Mouse (Mus musculus): Measurements from ENCODE around the gene Eno1. TPM values are rescaled to one million over a fixed set of nuclear protein-coding genes. Genes with fewer than 3 reads are reported as not detected.

Gene Eno1
- total RNA-seq, 1 experiment, result 824 TPM

GRCm38 (mm10) chr4:150231871-150232270 lies 4.7 kb upstream of the Eno1 start:
- DNase-seq (ENCODE audit: low read depth, low spot score), result no peak
- TF ChIP-seq CHD2 (IDR thresholded peaks at IDR 0.05; ENCODE audit: low read depth, low read length) (no peak), ZNF384 (IDR thresholded peaks at IDR 0.05; ENCODE audit: low read depth, low read length) (no peak), ZC3H11A (IDR thresholded peaks at IDR 0.05; ENCODE audit: borderline replicate concordance, low read depth, low read length) (no peak), MAFK (IDR thresholded peaks at IDR 0.05; ENCODE audit: insufficient read depth, low read depth, low read length) (no peak), HCFC1 (IDR thresholded peaks at IDR 0.05; ENCODE audit: borderline replicate concordance, insufficient read depth, low read length) (no peak)
- H3K4me3 ChIP-seq (ENCODE audit: insufficient read depth in 1 of 2, low read depth in 1 of 2, low read length in 2 of 2, poor library complexity in 1 of 2, severe bottlenecking in 1 of 2), result no peak overlapping the region
- peaks cover 19 to 22% of the 10 kb centered on the region in 2 experiments for H3K4me1 ChIP-seq (ENCODE audit: control insufficient read depth in 2 of 2, insufficient read depth in 2 of 2, low read length in 2 of 2, poor library complexity in 1 of 2)
- in situ Hi-C loops (cut with MboI; ENCODE audit: low sequenced_read_pairs in 2 of 2, unreplicated experiment in 2 of 2), result no loop called here
- H3K36me3 ChIP-seq (ENCODE audit: control insufficient read depth, insufficient read depth, low read length, poor library complexity, severe bottlenecking), result no peaks in the 10 kb centered on the region
- H3K9me3 ChIP-seq (ENCODE audit: control insufficient read depth, insufficient read depth, low read depth, low read length), result no peaks in the 10 kb centered on the region
- H3K9ac ChIP-seq (ENCODE audit: insufficient read depth, low read depth, low read length, poor library complexity, severe bottlenecking), result no peak overlapping the region
- no peak overlapping the region for H3K27ac ChIP-seq (ENCODE audit: insufficient read depth, low read depth, low read length, poor library complexity, severe bottlenecking)

DNA sequence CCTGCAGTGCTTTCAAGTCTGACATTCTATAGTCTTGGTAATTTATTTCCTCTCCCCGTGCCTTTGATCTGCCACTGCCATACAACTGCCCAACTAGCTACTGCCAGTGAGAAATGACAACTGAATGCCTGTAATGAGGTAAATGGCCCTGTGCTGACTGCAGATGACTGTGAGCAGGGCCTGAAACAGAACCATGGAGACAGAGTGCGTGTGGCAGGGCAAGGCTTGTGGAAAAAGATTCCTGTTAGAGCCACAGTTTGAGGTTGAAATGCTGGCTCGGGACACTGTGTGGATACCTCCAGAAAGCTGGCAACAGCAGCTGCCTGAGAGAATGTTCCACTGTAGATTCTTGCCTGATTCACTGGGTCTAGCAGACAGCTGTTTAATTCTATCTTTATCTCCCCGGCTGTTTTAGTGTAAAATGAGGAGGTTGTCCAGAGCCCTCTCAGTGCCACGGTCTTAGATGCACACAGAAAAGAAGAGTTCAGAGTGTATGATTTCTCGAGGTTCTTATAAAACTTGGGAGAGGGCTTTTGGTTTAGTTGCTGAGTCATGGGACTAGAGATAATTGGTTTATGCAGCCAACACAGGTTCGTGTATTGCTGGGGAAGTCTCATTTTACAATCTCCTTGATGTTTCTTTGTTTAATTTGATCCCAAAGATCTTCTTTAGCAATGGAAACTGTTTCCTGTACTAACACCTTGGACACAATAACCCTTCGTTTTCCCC lies 1.8 kb upstream of the Eno1 start:
- Histone ChIP-seq H3K27ac (ENCODE audit: insufficient read depth, low read depth, low read length, poor library complexity, severe bottlenecking) (no peak overlapping the region; the same call in 1 of the 2 replicates), H3K4me3 (ENCODE audit: insufficient read depth in 1 of 2, low read depth in 1 of 2, low read length in 2 of 2, poor library complexity in 1 of 2, severe bottlenecking in 1 of 2) (no peak overlapping the region), H3K4me1 (ENCODE audit: control insufficient read depth in 2 of 2, insufficient read depth in 2 of 2, low read length in 2 of 2, poor library complexity in 1 of 2) (peaks cover 10 to 14% of the 10 kb centered on the region in 2 experiments; a peak in 3 of 4 replicates), H3K9ac (ENCODE audit: insufficient read depth, low read depth, low read length, poor library complexity, severe bottlenecking) (no peak overlapping the region), H3K36me3 (ENCODE audit: control insufficient read depth, insufficient read depth, low read length, poor library complexity, severe bottlenecking) (peaks cover 22% of the 10 kb centered on the region), H3K9me3 (ENCODE audit: control insufficient read depth, insufficient read depth, low read depth, low read length) (no peaks in the 10 kb centered on the region)
- TF ChIP-seq MAFK (IDR thresholded peaks at IDR 0.05; ENCODE audit: insufficient read depth, low read depth, low read length) (no peak), HCFC1 (IDR thresholded peaks at IDR 0.05; ENCODE audit: borderline replicate concordance, insufficient read depth, low read length) (no peak), ZNF384 (IDR thresholded peaks at IDR 0.05; ENCODE audit: low read depth, low read length) (no peak), CHD2 (IDR thresholded peaks at IDR 0.05; ENCODE audit: low read depth, low read length) (no peak), ZC3H11A (IDR thresholded peaks at IDR 0.05; ENCODE audit: borderline replicate concordance, low read depth, low read length) (no peak)
- no peak for DNase-seq (ENCODE audit: low read depth, low spot score)
- in situ Hi-C loops (cut with MboI; ENCODE audit: low sequenced_read_pairs in 2 of 2, unreplicated experiment in 2 of 2), result no loop called here

DNA sequence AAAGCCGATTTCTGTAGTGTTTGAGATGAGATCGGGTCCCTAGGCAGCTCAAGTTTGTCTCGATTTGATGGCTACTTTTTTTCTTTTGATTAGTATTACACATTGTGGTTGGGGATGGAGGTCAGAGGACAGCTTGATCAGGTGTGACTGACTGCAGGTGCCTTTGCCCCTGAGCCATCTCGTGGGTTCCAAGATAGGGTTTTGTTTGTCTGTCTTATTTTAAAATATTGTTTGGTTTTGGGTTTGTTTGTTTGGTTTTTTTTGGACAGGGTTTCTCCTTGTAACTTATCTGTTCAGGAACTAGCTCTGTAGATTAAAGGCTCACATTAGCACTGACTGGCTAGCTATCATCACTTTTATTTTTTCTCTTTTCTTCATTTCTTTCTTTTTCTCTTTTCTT lies 936 bp upstream of the Eno1 start:
- in situ Hi-C loops (cut with MboI; ENCODE audit: low sequenced_read_pairs in 2 of 2, unreplicated experiment in 2 of 2), result no loop called here
- Histone ChIP-seq H3K9me3 (ENCODE audit: control insufficient read depth, insufficient read depth, low read depth, low read length) (no peaks in the 10 kb centered on the region), H3K36me3 (ENCODE audit: control insufficient read depth, insufficient read depth, low read length, poor library complexity, severe bottlenecking) (peaks cover 28% of the 10 kb centered on the region), H3K9ac (ENCODE audit: insufficient read depth, low read depth, low read length, poor library complexity, severe bottlenecking) (no peak overlapping the region), H3K4me1 (ENCODE audit: control insufficient read depth in 2 of 2, insufficient read depth in 2 of 2, low read length in 2 of 2, poor library complexity in 1 of 2) (peaks cover 10 to 17% of the 10 kb centered on the region in 2 experiments; a peak in 3 of 4 replicates), H3K27ac (ENCODE audit: insufficient read depth, low read depth, low read length, poor library complexity, severe bottlenecking) (no peak overlapping the region; the same call in 1 of the 2 replicates), H3K4me3 (ENCODE audit: insufficient read depth in 1 of 2, low read depth in 1 of 2, low read length in 2 of 2, poor library complexity in 1 of 2, severe bottlenecking in 1 of 2) (no peak overlapping the region)
- no peak for DNase-seq (ENCODE audit: low read depth, low spot score)
- TF ChIP-seq HCFC1 (IDR thresholded peaks at IDR 0.05; ENCODE audit: borderline replicate concordance, insufficient read depth, low read length), result no peak
- no peak for TF ChIP-seq ZNF384 (IDR thresholded peaks at IDR 0.05; ENCODE audit: low read depth, low read length)
- no peak for TF ChIP-seq CHD2 (IDR thresholded peaks at IDR 0.05; ENCODE audit: low read depth, low read length)
- no peak for TF ChIP-seq MAFK (IDR thresholded peaks at IDR 0.05; ENCODE audit: insufficient read depth, low read depth, low read length)
- TF ChIP-seq ZC3H11A (IDR thresholded peaks at IDR 0.05; ENCODE audit: borderline replicate concordance, low read depth, low read length), result no peak

- in situ Hi-C loops (cut with MboI; ENCODE audit: low sequenced_read_pairs in 2 of 2, unreplicated experiment in 2 of 2), result no loop called here
- H3K4me1 ChIP-seq (ENCODE audit: control insufficient read depth in 2 of 2, insufficient read depth in 2 of 2, low read length in 2 of 2, poor library complexity in 1 of 2), result peaks cover 7 to 15% of the 10 kb centered on the region in 2 experiments; a peak in 3 of 4 replicates
Observed at GRCm38 (mm10) chr4:150236031-150236430, 490 bp upstream of the Eno1 start.

More at GRCm38 (mm10) chr4:150236031-150236430, 490 bp upstream of the Eno1 start:
- peak overlapping the region; percentile 97 for H3K27ac ChIP-seq (ENCODE audit: insufficient read depth, low read depth, low read length, poor library complexity, severe bottlenecking)
- no peaks in the 10 kb centered on the region for H3K9me3 ChIP-seq (ENCODE audit: control insufficient read depth, insufficient read depth, low read depth, low read length)
- peak overlapping the region; percentile 76 to 98 for H3K4me3 ChIP-seq (ENCODE audit: insufficient read depth in 1 of 2, low read depth in 1 of 2, low read length in 2 of 2, poor library complexity in 1 of 2, severe bottlenecking in 1 of 2)
- TF ChIP-seq ZC3H11A (IDR thresholded peaks at IDR 0.05; ENCODE audit: borderline replicate concordance, low read depth, low read length) (no peak), MAFK (IDR thresholded peaks at IDR 0.05; ENCODE audit: insufficient read depth, low read depth, low read length) (no peak), HCFC1 (IDR thresholded peaks at IDR 0.05; ENCODE audit: borderline replicate concordance, insufficient read depth, low read length) (no peak)
- peak overlapping the region; percentile 93 for H3K9ac ChIP-seq (ENCODE audit: insufficient read depth, low read depth, low read length, poor library complexity, severe bottlenecking)
- DNase-seq (ENCODE audit: low read depth, low spot score), result no peak
- peaks cover 33% of the 10 kb centered on the region for H3K36me3 ChIP-seq (ENCODE audit: control insufficient read depth, insufficient read depth, low read length, poor library complexity, severe bottlenecking)
